Comparison of ENCODE assay signal across 8 mouse cellular contexts in genomic region chr13:83531968-83532591, GRCm38 (mm10). TPM values are rescaled to one million over a fixed set of nuclear protein-coding genes. Genes with fewer than 3 reads are reported as not detected.
DNase-seq lines count a peak whose midpoint lies in the region; ATAC-seq and TF ChIP-seq lines count a peak whose summit lies in the region.

No protein-coding gene starts in this region.

- H3K9ac ChIP-seq in lung, embryonic 14.5 days: no peak overlapping the region

- no peaks in the 10 kb centered on the region for H3K36me3 ChIP-seq in lung, embryonic 14.5 days (ENCODE audit: insufficient read depth)

- WGBS in lung, embryonic 14.5 days: 54% methylated on average over 8 of the region's 8 CpGs

- H3K27ac ChIP-seq in lung, embryonic 14.5 days (ENCODE audit: low read depth): no peak overlapping the region; the same call in 1 of the 2 replicates

- H3K4me2 ChIP-seq in lung, embryonic 14.5 days: 0 out of 2 replicates have a peak overlapping the region, but pooled peaks have one; percentile 15

- H3K4me3 ChIP-seq in lung, embryonic 14.5 days (ENCODE audit: low read depth, low read length): no peak overlapping the region

- DNase-seq in cerebellum, postnatal 14 days: peak; percentile 34 to 44
- no peak for DNase-seq in cerebellum, adult 9-11 months
- DNase-seq in urinary bladder, postnatal 14 days (ENCODE audit: low spot score): peak; percentile 16
- no peak for DNase-seq in urinary bladder, postnatal 10 days (ENCODE audit: low spot score)
- DNase-seq in heart, postnatal 4 days: peak; percentile 68
- peak; percentile 71 for DNase-seq in lung, embryonic 14.5 days
- no peak for DNase-seq in thymus, postnatal 14 days

- ATAC-seq in lung, embryonic 14.5 days (ENCODE audit: insufficient read depth): peak; percentile 74; the same call in 1 of the 2 replicates
- no peak for ATAC-seq in erythroblast, adult 5-6 weeks (replicated peaks; ENCODE audit: low FRiP score, poor library complexity, severe bottlenecking)

- no peaks in the 10 kb centered on the region for H3K27me3 ChIP-seq in lung, embryonic 14.5 days (ENCODE audit: insufficient read depth, low read length)

- no peaks in the 10 kb centered on the region for H3K9me3 ChIP-seq in lung, embryonic 14.5 days (ENCODE audit: low read depth, low read length)

- H3K4me1 ChIP-seq in lung, embryonic 14.5 days (ENCODE audit: insufficient read depth): 0 out of 2 replicates have a peak, but pooled peaks cover 4% of the 10 kb centered on the region

- peak; percentile 24; the same call in 1 of the 2 replicates for TF ChIP-seq CTCF in lung, embryonic 14.5 days (IDR thresholded peaks at IDR 0.05; ENCODE audit: low read depth)

RNA-seq across cellular contexts. Expression of gene Mef2c, which starts 28.2 kb away (rescaled TPM):
- total RNA-seq in heart, postnatal 4 days (2021): 100 to 1,000 TPM; 108 to 116 TPM
- 55.9 and 59.9 TPM in 2 replicates for polyA plus RNA-seq in lung, embryonic 14.5 days (2014; fragmentation: Nextera tagmentation; extraction: Ambion mirVana)
- 12.7 and 24.4 TPM in 2 replicates for total RNA-seq in erythroblast, adult 5-6 weeks (2015; ENCODE audit: low replicate concordance)
- total RNA-seq in erythroblast, adult 5-6 weeks (2017; ENCODE audit: low replicate concordance): 7.5 and 14.1 TPM in 2 replicates

Comparison
In these comparisons a context has a peak if more than half of its experiments do, and no peak if none do; other contexts are left out.
1. DNase-seq: peak in cerebellum, postnatal 14 days (2 of 2), urinary bladder, postnatal 14 days (single experiment), heart, postnatal 4 days (single experiment) and lung, embryonic 14.5 days (single experiment); none in cerebellum, adult 9-11 months (single experiment), urinary bladder, postnatal 10 days (single experiment) and thymus, postnatal 14 days (single experiment).
2. RNA of gene Mef2c, which starts 28.2 kb away (total RNA-seq): 108 to 116 TPM in heart, postnatal 4 days; 7.5 to 24.4 TPM in erythroblast, adult 5-6 weeks; every median in the first group is over 4 times any median in the second.